Mouse (Mus musculus) monocyte, adult 2 months (primary cell): ENCODE measurements at regions not wholly inside any gene's neighbourhood (a gene's known extent, or its start where the extent isn't known, plus 50 kb on each side); places are given as distances from the start of the nearest gene placed in this dataset.
"Not testable (repeated sequence)": the region's sequence is repeated elsewhere in the genome, so short reads cannot be mapped to it uniquely, and the experiment has no call there.

Experiments used
- DNase-seq, 2 experiments: peaks; one replicate each; pipeline ENCODE4 v3.0.0; 2022; ENCODE audit warnings: low spot score in 2 of 2, low read depth in 1 of 2

DNA sequence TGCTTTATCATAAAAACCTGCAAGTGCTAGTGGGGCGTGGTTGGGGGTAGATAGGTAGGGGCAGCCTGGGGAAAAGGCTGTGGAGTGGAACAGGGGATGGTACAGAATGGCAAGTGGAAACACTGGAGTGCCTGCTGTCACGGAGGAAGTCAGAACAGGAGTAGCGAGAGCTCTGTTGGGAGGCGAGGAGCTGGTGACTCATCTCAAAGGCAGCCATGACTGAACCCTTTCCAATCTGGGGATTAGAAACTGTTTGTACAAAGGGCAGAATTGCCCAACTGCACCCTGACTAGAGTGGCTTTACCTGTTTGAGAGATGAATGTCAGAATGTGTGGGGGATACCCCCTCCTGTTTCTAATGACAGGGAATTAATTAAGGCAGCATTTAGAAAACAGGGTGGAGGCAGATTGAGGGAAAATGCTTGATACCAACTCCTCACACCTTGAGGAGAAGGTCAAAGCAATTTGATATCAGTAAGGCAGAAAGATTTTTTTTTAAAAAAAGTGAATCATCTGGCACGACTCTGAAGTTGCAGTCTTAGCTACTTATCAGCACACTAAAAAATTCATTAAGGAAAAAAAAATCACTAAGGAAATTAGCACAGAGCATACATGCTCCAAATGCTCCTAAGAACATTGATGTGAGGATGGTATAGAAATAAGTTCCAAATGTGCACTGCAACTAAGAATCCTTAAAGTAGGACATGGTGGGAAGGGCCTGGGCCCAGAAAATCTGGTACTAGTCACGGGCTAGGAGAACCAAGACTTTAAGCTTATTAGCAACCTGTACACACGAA, 54.7 kb upstream of the Usp25 start:
- no peak for DNase-seq

DNA sequence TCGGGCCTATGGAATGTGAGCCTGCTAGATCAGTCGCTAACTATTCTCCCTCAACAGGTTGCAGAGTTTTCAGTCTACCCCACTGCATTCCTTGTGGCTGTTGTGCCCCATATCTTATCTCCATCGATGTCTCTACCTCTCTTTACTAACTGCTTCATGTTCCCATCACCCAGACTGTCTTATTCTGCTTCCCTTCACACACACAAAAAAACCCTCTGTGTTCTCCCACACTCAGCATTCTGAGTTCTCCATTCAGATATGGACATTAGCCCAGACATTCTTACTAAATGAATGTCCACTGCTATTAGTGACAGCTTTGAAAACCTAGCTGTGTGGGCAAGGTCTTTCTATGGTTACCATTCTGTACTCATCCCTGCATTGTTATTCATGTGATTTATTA, 56.0 kb upstream of the Usp25 start:
- DNase-seq, result no peak

DNA sequence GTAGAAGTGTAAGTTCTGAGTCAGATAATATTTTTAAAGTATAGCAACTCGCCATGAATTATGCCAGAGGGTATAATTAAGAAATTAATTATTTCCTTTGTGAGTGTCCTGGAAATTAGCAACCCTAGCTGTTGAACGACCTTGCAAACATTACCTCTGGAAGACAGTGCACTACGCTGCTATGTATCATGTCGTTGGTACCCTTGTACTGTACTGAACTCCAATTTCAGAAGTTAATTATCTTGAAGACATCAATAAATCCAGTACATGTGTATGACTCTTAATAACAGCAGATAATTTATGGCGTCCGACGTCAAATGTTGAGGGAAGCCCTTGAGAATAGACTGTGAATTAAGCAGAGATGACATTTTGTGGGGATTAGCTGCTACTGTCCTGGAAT, 56.4 kb upstream of the Usp25 start:
- DNase-seq, result no peak

DNA sequence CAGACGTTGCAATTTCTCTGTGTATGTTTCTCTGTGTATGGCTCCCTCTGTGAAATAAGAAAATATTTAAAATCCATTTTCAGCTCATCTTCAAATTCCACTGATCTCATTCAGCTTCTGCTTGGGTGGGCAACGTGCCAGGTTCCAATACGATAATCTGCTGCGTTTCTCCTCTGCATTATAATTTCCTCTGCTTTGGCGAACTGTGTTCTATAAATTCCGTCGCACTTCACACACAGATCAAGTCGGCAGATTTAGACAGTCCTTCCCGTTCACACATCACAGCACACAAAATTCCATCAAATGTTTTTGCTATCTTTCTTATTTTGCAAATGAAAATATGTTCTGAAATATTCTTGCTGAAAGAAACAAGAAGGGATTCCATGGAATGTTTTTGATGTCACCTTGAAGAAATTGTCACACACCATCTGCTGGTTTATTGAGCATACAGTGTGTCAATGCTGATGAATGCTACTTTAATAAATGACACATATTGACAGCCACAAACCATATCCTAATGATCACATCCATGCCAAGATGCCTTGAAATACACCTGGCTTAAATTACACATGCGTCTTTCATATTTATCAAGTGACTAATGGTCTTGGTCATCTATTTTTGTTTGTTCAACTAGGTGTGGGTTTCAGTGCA, 62.5 kb upstream of the Usp25 start:
- no peak for DNase-seq

DNA sequence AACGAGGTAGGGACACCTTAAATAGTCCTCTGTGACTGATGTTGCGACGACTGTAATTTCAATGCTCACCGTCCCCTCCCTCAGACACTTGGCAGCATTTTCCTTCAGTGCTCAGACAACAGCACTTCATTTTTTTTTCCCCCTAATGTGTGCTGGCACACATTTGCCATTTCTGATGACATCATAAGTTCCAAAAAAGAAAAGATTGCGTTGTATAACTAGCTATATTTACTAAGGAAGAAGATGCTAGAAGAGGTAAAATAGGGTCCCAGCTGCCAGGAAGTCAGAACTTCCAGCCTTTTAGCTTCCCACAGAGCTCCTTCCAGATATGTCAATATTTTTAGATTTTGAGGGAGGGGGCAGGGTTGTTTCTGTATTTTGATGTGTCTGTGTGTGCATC, 66.5 kb upstream of the Usp25 start:
- DNase-seq, result no peak

DNA sequence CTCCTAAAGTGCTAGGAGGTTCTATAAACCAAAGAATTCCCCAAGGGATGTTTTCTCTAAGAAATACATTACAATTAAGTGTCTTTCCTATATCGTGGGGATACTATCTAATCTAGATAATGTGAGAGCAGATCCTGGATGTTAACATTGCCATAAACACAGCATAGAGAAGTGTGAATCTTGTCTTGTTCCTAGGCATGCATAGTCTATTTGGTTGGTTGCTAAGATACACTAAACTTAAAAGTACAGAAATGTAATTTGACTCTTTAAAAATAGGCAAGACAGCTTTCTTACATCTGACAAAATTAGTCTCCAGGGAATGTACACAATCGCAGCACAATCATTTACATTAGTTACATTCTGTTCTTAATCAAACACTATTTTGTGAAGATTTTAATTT, 75.4 kb upstream of the Usp25 start:
- DNase-seq, result no peak

DNA sequence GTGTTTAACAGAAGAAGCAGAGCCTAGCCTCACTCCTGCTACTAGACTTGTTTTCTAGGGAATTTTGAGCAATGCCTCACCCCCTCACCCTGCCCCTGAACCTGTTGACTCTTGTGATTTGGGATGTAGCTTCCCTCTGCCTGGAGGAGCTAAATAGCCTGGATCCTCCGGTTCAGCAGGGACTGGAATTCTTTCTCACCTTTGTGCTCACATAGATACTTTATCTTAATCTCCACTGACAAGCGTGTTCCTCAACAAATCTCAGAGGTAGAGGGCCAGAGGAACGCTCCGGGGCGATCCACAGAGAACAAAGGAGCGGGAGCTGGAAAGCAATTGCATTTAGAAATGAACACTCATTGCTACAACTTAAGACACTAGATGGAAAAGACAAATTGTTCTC, 85.6 kb upstream of the Usp25 start:
- DNase-seq, result no peak

DNA sequence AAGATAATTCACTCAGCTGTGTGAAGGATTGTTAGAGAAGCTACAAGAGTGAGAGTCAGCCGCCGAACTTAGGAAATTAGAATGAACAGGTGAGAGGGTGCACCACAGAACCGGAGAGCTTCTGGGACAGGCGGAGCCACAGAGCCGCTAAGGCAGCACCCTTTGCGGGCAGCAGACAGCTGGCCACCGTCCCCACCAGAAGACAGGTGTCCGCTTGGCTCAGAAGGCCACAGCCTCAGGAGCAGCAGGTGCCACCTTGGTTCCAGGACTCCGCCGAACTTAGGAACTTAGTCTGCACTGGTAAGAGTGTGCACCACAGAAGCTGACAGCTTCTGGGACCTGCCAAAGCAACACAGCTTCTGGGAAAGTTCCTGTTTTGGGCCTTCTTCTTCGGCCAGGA, 93.4 kb upstream of the Usp25 start:
- DNase-seq, result not testable (repeated sequence)

DNA sequence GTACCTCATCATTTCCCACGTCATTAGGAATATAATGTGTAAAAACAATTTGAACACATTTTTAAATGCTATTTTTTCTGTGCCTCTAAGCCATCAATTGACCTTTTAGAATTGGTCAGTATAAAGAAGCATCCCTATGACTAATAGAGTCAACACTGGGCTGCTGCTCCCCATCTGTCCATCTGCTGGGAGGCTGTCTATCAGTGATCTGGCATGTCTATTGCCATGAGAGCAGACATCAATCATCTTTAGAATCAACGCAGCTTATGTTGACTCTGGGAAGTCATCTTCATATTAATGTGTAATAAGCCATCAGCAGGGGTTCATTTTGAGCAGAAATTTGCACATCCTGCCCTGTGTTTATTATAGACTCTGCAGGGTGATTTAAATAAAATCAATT, 94.9 kb upstream of the Usp25 start:
- DNase-seq, result no peak

DNA sequence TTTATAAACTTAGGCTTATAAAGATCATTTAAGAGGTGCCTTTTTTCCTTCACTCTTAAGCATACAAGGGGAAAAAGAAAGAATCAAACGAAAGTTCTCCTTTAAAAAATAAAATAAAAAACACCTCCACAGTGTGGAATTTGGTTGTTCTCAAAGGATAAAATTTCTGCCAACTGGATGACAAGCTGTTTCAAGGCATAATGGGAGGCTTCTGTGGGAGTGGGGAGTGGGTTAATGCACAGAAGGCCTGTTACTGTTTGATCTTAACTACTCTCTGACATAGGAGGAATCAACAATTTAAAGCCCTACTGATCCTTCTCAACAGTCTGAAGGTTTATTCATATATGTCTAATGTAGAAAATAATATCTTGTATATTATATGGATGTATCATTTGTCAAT, 99.2 kb upstream of the Usp25 start:
- DNase-seq, result no peak

DNA sequence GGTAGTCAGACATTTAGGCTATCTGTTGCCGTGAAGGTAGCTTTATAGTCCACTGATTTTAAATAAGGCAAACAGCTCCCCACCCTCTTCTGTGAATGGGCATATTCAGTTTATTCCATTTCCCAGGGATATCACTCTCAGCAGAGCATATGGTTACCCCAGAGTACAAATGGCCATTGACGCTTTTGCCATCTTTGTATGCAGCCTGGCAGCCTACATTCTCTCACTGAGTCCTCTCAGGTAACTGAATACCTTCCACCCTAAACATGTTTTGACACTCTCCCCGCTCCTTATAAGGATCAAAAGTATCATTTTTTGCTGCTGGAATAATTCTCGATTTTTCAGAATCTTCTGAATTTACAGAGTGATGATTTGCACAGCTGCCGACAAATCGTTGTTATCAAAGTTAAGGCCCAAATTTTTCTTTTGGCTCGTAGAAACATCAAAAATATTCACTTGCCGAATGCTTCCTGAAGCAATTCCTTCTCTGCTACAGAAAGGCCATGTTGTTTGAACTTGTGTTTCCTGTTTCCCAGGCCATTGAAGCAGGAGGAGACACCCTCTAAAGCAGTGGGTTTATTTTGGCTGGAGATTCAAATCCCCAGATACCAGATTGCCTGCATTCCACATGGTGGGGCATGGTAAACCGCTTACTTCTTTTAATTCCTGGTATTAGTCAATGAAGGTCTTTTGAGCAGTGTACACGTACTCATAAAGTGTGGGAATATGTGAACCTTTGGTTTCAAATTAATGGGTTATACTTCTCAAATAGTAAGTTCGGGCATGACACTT, 108.1 kb upstream of the Usp25 start:
- no peak for DNase-seq

DNA sequence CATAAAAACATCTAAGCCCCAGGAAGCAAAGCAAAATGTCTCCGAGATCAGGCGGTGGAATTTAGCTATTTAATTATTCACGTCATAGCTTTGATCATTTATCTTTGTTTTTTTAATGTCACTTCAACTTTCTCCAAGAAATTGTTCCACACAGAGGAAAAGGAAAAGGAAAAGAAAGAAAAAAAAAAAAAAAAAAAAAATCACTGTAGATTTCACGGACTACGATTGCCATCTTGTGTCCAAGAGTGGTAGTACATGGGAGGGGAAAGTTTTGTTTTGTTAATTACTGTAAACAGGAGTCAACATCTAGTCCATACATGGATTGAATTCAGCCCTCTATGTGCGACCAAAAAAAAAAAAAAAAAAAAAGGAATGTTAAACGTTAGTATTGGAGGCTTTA, 114.4 kb upstream of the Usp25 start:
- no peak for DNase-seq

DNA sequence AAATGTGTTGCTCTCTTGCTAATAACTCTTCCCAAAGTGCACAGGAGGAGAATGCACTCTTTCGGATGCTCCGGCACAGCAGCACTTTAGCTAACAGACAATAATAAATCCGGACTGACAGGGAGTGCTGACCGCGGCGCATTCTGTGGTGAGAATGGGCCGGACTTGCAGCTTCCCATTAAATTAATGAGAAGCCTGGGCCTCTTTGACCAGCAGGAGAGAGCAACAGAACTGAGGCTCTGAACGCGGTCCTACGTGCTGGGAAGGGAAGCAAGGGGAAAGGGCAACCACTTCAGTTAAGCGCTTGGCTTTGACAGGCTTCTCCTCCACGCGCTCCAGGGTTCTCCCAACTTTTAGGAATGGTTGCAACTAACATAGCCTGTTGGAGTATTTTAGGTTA, 117.2 kb upstream of the Usp25 start:
- DNase-seq, result no peak

DNA sequence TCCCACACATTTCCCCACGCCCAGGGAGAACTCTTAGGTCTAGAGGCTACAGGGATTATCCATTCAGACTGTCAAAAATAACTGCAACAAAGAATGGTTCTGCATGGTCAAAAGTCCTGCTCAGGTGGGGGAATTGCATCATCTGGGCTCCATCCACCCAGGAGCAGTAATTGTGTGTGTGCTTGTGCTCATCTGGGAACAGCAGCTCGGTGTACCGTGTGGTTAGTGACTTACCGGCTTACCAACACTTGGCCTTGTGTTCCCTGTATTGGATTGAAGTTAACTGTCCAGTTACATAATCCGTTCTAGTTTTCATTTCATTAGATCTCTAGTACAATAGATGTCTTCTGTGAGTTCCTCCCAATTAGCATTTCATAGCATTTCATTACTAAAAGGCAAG, 117.7 kb upstream of the Usp25 start:
- DNase-seq, result no peak

DNA sequence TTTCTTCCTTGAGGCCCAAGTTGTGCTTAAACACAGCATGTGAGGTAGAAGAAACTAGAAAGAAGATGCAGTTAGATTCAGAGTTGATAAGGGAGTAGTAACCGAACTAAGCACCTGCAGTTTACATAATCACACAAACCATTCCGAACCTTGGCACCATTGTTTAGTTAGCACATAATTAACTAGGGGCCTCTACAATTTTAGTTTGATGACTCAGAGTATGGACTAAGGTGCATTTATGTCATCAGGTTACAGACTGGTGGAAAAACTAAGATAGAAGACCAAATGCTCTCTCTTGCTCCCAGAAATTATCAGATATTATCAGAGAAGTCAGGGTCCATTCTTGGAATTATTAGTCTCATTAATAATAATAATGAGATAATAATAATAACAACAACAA, 134.9 kb upstream of the Usp25 start:
- no peak for DNase-seq

DNA sequence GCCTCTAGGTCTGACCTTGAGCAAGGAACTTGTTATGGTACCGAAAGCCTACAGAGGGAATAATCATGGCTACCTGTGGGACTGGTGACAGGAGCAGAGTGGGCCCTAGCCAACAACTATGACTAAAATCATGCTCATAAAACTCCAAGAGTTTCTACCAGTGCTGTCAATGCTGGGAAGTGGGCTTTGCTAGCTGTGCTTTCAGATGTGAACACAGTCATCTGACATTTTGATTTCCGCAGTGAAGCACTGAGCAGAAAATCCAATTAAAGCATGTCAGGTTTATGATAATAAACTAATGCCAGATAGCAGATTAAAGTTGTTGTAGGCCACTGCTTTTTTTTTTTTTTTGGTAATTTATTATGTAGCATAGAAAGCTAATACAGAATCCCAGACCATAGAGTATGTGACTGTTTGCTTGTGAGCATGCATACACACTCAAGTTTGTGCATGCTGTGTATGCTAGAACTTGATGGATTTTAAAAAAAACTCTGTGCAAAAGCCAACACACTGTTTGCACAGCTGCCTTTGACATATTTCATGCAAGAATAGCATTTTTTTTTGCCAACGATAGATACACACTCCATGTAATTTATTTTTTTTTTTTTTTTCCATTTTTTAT, 138.0 kb upstream of the Usp25 start:
- DNase-seq, result no peak

DNA sequence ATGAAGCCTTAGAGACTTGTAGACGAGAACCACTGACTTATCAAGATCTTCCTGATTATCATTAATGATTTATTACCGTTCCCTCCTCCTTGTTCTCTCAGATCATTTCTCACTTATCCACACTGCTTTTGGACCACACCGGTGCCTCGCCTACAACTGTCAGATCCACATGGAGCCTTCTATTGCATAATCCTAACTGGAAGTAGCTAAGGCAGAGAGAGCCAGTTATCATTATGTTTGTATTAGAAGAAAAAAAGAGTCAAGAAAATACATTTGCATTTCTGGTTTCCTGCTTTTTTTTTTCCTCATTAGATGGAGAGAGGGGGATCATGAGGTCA, 147.1 kb upstream of the Usp25 start:
- DNase-seq, result no peak

DNA sequence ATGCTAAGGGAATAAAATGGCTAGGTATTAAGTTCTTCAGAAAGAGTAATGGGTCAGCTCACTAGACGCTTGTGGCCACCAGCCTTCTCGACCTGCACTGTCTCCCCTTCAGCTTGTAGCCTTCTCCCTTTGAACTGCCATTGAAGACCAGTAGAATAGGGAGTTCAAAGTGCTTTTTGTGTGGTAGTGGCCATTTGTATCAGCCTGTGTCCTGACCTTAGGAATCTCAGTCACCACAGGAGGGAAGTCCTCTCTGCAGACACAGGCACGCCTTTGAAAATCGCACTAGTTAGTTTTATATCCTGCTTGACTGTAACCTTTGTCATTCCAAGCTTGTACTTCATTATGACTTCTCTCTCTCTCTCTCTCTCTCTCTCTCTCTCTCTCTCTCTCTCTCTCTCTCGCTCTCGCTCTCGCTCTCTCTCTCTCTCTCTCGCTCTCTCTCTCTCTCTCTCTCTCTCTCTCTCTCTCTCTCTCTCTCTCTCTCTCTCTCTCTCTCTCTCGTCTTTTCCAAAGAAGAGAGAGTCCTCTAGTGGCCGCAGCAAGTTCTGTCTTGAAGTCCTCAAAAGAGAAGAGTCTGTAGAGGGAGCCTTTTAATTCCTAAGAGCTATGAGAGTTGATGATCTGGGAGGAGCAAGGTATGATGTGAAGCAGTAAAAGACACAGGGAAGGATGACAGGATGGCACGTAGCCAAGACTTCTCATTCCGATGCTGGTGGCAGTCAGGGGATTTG, 147.6 kb upstream of the Usp25 start:
- DNase-seq, result no peak

DNA sequence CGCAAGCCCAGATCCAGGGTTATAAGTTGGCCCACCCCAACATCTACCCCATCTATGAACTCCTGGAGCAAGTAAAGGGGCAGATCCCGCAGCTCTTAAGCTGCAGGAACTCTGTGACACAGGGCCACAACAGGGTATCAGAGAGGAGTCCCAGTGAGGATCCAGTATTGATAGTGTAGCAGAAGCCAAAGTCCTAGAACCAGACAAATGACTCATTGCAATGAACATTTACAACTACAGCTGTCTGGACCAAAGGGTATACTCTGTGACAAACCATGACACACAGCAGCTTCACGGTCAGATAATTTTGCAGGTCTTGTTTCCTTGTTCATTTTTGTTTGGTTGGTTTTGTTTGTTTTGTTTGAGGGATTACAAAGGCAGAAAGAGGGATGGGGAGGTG, 149.1 kb upstream of the Usp25 start:
- no peak for DNase-seq

DNA sequence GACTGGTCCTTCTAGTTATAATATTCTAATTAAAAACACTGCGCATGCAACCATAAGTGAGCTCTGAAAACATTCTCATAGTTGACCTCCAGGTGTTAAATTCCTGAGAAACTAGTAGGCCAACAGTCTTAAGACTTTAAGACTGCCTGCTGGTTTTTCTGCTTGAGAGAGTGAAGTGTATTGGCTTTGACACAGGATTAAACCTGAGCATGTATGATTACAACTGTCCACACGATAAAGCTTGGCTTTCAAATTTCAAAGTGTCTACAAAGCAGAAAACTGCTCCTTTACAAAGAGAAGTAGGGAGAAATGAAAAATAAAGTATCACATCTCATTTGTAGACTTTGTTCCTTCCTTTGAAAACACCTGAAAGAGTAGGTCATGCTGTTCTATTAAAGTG, 157.7 kb upstream of the Usp25 start:
- no peak for DNase-seq

DNA sequence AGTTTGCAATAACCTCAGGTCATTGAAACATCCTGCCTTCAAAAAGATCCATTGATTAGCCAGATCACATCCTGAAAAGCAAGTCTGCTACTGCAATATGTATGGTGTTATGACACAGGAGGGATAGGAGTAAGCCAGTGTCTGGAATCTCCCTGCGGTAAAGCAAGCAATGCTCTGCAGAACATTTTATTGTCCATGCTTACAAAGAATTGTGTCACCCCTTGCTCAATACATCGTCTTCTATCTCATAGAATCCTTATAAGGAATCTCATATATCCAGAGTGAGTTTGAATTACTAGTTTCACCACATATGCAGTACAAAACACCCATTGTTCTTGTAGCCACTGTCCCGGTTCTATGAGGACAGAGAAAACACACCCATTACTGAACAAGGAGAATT, 162.1 kb upstream of the Usp25 start:
- DNase-seq, result no peak
